Mouse (Mus musculus): ENCODE results near the gene Tcf7l1. TPM values are rescaled to one million over a fixed set of nuclear protein-coding genes. Genes with fewer than 3 reads are reported as not detected.

Gene Tcf7l1
- total RNA-seq, 1 experiment: 14.5 TPM

GRCm38 (mm10) chr6:72787322-72787947, 1.6 kb downstream of the Tcf7l1 start:
- peaks cover 2 to 4% of the 10 kb centered on the region in 2 experiments; a peak in 1 of 4 replicates for H3K4me1 ChIP-seq (ENCODE audit: control insufficient read depth in 2 of 2, insufficient read depth in 2 of 2, low read length in 2 of 2, poor library complexity in 1 of 2)
- in situ Hi-C loops (cut with MboI; ENCODE audit: low sequenced_read_pairs in 2 of 2, unreplicated experiment in 2 of 2): no loop called here

GRCm38 (mm10) chr6:72783780-72784179, 5.3 kb downstream of the Tcf7l1 start:
- Histone ChIP-seq H3K9ac (ENCODE audit: insufficient read depth, low read depth, low read length, poor library complexity, severe bottlenecking) (no peak overlapping the region), H3K4me1 (ENCODE audit: control insufficient read depth in 2 of 2, insufficient read depth in 2 of 2, low read length in 2 of 2, poor library complexity in 1 of 2) (peaks cover 4 to 7% of the 10 kb centered on the region in 2 experiments; a peak in 2 of 4 replicates), H3K9me3 (ENCODE audit: control insufficient read depth, insufficient read depth, low read depth, low read length) (no peaks in the 10 kb centered on the region), H3K27ac (ENCODE audit: insufficient read depth, low read depth, low read length, poor library complexity, severe bottlenecking) (no peak overlapping the region), H3K36me3 (ENCODE audit: control insufficient read depth, insufficient read depth, low read length, poor library complexity, severe bottlenecking) (peaks cover 12% of the 10 kb centered on the region; the same call in 1 of the 2 replicates), H3K4me3 (ENCODE audit: insufficient read depth in 1 of 2, low read depth in 1 of 2, low read length in 2 of 2, poor library complexity in 1 of 2, severe bottlenecking in 1 of 2) (no peak overlapping the region)
- in situ Hi-C loops (cut with MboI; ENCODE audit: low sequenced_read_pairs in 2 of 2, unreplicated experiment in 2 of 2): no loop called here
- TF ChIP-seq ZC3H11A (IDR thresholded peaks at IDR 0.05; ENCODE audit: borderline replicate concordance, low read depth, low read length) (no peak), MAFK (IDR thresholded peaks at IDR 0.05; ENCODE audit: insufficient read depth, low read depth, low read length) (no peak), ZNF384 (IDR thresholded peaks at IDR 0.05; ENCODE audit: low read depth, low read length) (no peak), CHD2 (IDR thresholded peaks at IDR 0.05; ENCODE audit: low read depth, low read length) (no peak), HCFC1 (IDR thresholded peaks at IDR 0.05; ENCODE audit: borderline replicate concordance, insufficient read depth, low read length) (no peak)
- DNase-seq (ENCODE audit: low read depth, low spot score): no peak

More at GRCm38 (mm10) chr6:72787322-72787947, 1.6 kb downstream of the Tcf7l1 start:
- Histone ChIP-seq H3K4me3 (ENCODE audit: insufficient read depth in 1 of 2, low read depth in 1 of 2, low read length in 2 of 2, poor library complexity in 1 of 2, severe bottlenecking in 1 of 2) (peak overlapping the region; percentile 90 to 97), H3K9ac (ENCODE audit: insufficient read depth, low read depth, low read length, poor library complexity, severe bottlenecking) (peak overlapping the region; percentile 93), H3K36me3 (ENCODE audit: control insufficient read depth, insufficient read depth, low read length, poor library complexity, severe bottlenecking) (peaks cover 8% of the 10 kb centered on the region; the same call in 1 of the 2 replicates), H3K27ac (ENCODE audit: insufficient read depth, low read depth, low read length, poor library complexity, severe bottlenecking) (peak overlapping the region; percentile 92), H3K9me3 (ENCODE audit: control insufficient read depth, insufficient read depth, low read depth, low read length) (no peaks in the 10 kb centered on the region)
- peak; percentile 90 for DNase-seq (ENCODE audit: low read depth, low spot score)
- peak; percentile 76 for TF ChIP-seq MAFK (IDR thresholded peaks at IDR 0.05; ENCODE audit: insufficient read depth, low read depth, low read length)
- no peak for TF ChIP-seq HCFC1 (IDR thresholded peaks at IDR 0.05; ENCODE audit: borderline replicate concordance, insufficient read depth, low read length)
- TF ChIP-seq CHD2 (IDR thresholded peaks at IDR 0.05; ENCODE audit: low read depth, low read length): peak; percentile 65
- 0 out of 2 replicates have a peak, but pooled peaks have one; percentile 4 for TF ChIP-seq ZNF384 (IDR thresholded peaks at IDR 0.05; ENCODE audit: low read depth, low read length)
- no peak for TF ChIP-seq ZC3H11A (IDR thresholded peaks at IDR 0.05; ENCODE audit: borderline replicate concordance, low read depth, low read length)

GRCm38 (mm10) chr6:72778779-72779776, 10.0 kb downstream of the Tcf7l1 start:
- TF ChIP-seq MAFK (IDR thresholded peaks at IDR 0.05; ENCODE audit: insufficient read depth, low read depth, low read length): no peak
- no peak for TF ChIP-seq CHD2 (IDR thresholded peaks at IDR 0.05; ENCODE audit: low read depth, low read length)
- no peak for TF ChIP-seq HCFC1 (IDR thresholded peaks at IDR 0.05; ENCODE audit: borderline replicate concordance, insufficient read depth, low read length)
- no peak for TF ChIP-seq ZC3H11A (IDR thresholded peaks at IDR 0.05; ENCODE audit: borderline replicate concordance, low read depth, low read length)
- TF ChIP-seq ZNF384 (IDR thresholded peaks at IDR 0.05; ENCODE audit: low read depth, low read length): no peak
- Histone ChIP-seq H3K4me1 (ENCODE audit: control insufficient read depth in 2 of 2, insufficient read depth in 2 of 2, low read length in 2 of 2, poor library complexity in 1 of 2) (peaks cover 2 to 6% of the 10 kb centered on the region in 2 experiments; a peak in 2 of 4 replicates), H3K36me3 (ENCODE audit: control insufficient read depth, insufficient read depth, low read length, poor library complexity, severe bottlenecking) (peaks cover 6% of the 10 kb centered on the region; the same call in 1 of the 2 replicates), H3K4me3 (ENCODE audit: insufficient read depth in 1 of 2, low read depth in 1 of 2, low read length in 2 of 2, poor library complexity in 1 of 2, severe bottlenecking in 1 of 2) (no peak overlapping the region), H3K9me3 (ENCODE audit: control insufficient read depth, insufficient read depth, low read depth, low read length) (no peaks in the 10 kb centered on the region), H3K27ac (ENCODE audit: insufficient read depth, low read depth, low read length, poor library complexity, severe bottlenecking) (no peak overlapping the region), H3K9ac (ENCODE audit: insufficient read depth, low read depth, low read length, poor library complexity, severe bottlenecking) (no peak overlapping the region)
- in situ Hi-C loops (cut with MboI; ENCODE audit: low sequenced_read_pairs in 2 of 2, unreplicated experiment in 2 of 2): no loop called here
- no peak for DNase-seq (ENCODE audit: low read depth, low spot score)

- Histone ChIP-seq H3K4me1 (ENCODE audit: control insufficient read depth in 2 of 2, insufficient read depth in 2 of 2, low read length in 2 of 2, poor library complexity in 1 of 2) (peaks cover 2 to 6% of the 10 kb centered on the region in 2 experiments; a peak in 2 of 4 replicates), H3K9me3 (ENCODE audit: control insufficient read depth, insufficient read depth, low read depth, low read length) (no peaks in the 10 kb centered on the region), H3K4me3 (ENCODE audit: insufficient read depth in 1 of 2, low read depth in 1 of 2, low read length in 2 of 2, poor library complexity in 1 of 2, severe bottlenecking in 1 of 2) (no peak overlapping the region), H3K9ac (ENCODE audit: insufficient read depth, low read depth, low read length, poor library complexity, severe bottlenecking) (no peak overlapping the region), H3K36me3 (ENCODE audit: control insufficient read depth, insufficient read depth, low read length, poor library complexity, severe bottlenecking) (peaks cover 3% of the 10 kb centered on the region; the same call in 1 of the 2 replicates), H3K27ac (ENCODE audit: insufficient read depth, low read depth, low read length, poor library complexity, severe bottlenecking) (no peak overlapping the region)
- in situ Hi-C loops (cut with MboI; ENCODE audit: low sequenced_read_pairs in 2 of 2, unreplicated experiment in 2 of 2): no loop called here
- TF ChIP-seq HCFC1 (IDR thresholded peaks at IDR 0.05; ENCODE audit: borderline replicate concordance, insufficient read depth, low read length) (no peak), CHD2 (IDR thresholded peaks at IDR 0.05; ENCODE audit: low read depth, low read length) (no peak), ZNF384 (IDR thresholded peaks at IDR 0.05; ENCODE audit: low read depth, low read length) (no peak), ZC3H11A (IDR thresholded peaks at IDR 0.05; ENCODE audit: borderline replicate concordance, low read depth, low read length) (no peak), MAFK (IDR thresholded peaks at IDR 0.05; ENCODE audit: insufficient read depth, low read depth, low read length) (no peak)
- DNase-seq (ENCODE audit: low read depth, low spot score): no peak
Measured at GRCm38 (mm10) chr6:72777212-72777611, 11.8 kb downstream of the Tcf7l1 start.
